Comparison of ENCODE assay signal across 17 mouse cellular contexts in genomic region chr14:86864053-86864452, GRCm38 (mm10).
"Had no signal": no experiment of that assay in that cellular context is flagged by ENCODE, and none has a peak within 500 bp of the region (broad histone marks: within the 10 kb centered on the region; RNA-seq: fewer than 3 reads in every experiment).

No protein-coding gene starts in this region.

- DNase-seq: left cerebral cortex, postnatal 4 days; liver; liver, embryonic 13.5 days; liver, postnatal 0 days; lung, adult 18-20 months; lung, adult 2 months; lung, embryonic 14.5 days; lung, postnatal 10 days; lung, postnatal 14 days; lung, postnatal 36 days; lung, postnatal 4 days; midbrain, embryonic 14.5 days had no signal

- ATAC-seq: liver, embryonic 12.5 days; liver, postnatal 0 days; lung, postnatal 0 days; midbrain, embryonic 13.5 days; midbrain, embryonic 15.5 days; midbrain, embryonic 16.5 days had no signal
